Mouse (Mus musculus): ENCODE measurements around the gene Gm5751.
"Not testable (repeated sequence)": the region's sequence is repeated elsewhere in the genome, so short reads cannot be mapped to it uniquely, and the experiment has no call there.

Gm5751 gene

DNA sequence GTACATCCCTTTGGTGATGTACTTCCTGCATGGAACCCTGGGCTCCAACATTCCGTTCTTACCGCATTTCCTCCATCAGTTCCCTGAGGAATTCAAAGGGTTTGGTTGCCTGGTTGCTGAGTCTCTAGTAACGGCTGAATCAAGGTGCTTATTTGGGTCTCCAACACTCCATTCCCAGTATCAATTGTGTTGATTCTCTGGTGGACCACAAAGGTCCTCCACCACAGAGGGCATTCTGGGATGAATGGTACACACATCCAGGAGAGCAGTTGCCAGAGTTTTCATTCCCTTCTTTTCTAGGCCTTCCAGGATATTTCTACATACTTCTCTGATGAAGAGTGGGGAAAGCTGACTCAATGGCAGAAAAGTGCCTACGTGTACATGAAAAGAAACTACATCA is at the start of gene Gm5751:
TSS of gene Gm5751 (plus strand) at position 301 of the 400 bp plus-strand sequence.
- not testable (repeated sequence) for DNase-seq (ENCODE audit: low spot score)

GRCm38 (mm10) chrX:8832043-8832442 is 42.0 kb upstream of the Gm5751 start:
- peak; percentile 8 for DNase-seq (ENCODE audit: low spot score)

DNA sequence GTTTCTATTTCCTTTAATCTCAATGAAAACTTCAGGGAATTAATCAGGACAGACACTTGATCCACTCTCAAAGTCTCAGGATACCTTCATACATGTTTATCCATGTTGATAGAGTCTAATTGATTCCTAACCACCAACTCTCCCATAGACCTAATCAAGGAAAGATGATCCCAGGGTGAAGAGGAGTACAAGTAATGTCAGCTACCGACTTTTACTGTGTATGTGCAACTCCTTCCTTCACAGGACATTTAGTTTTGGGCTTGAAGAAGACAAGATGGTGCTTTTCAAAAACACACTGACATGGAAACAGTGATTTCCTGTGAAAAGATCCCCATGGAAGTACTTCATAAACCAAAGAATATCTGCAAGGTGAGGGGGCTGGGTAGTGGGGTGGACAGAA is 30.4 kb upstream of the Gm5751 start, which contains the start of gene Gm6592:
TSS of gene Gm6592 (plus strand) at position 301 of the 400 bp plus-strand sequence.
- DNase-seq (ENCODE audit: low spot score): no peak

GRCm38 (mm10) chrX:8852486-8852885 is 21.6 kb upstream of the Gm5751 start:
- no peak for DNase-seq (ENCODE audit: low spot score)

DNA sequence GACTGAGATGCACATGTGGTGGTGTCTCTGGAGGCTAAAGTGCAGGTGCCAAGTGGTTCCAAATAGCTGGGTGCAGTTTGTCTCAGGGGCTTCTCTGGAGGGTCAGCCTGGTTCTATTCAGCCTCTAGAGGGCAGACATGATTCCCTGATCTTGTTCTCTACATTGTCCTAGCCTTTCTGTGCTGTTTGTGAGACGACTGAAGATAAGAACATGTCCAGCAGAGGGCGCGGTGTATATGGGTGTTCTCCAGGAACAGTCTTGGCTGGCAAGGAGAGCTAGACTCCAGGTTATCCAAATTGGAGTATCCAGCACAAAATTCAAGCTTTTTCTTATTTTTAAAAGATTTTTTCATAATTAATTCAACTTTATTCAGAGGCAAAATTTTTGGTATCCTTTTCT is 9.7 kb upstream of the Gm5751 start:
- DNase-seq (ENCODE audit: low spot score): peak; percentile 16

DNA sequence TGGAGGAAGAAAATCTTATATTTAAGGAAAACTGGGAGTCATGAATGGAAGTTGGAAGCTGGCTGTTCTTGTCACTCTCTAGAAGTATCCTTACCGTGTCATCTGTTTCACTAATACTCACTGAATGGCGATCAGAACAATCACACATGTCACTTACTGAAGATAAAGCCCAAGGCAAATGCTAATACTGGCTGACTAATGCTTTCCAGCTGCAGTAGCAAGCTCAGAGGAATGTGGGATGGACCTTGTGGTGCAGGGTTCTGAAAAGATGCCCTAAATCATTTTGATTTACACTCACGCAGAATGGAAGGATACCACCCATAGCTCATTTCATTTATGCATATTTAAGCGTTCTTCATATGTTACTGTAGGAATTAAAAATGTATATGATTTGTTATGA is 10.3 kb downstream of the Gm5751 start:
- no peak for DNase-seq (ENCODE audit: low spot score)

DNA sequence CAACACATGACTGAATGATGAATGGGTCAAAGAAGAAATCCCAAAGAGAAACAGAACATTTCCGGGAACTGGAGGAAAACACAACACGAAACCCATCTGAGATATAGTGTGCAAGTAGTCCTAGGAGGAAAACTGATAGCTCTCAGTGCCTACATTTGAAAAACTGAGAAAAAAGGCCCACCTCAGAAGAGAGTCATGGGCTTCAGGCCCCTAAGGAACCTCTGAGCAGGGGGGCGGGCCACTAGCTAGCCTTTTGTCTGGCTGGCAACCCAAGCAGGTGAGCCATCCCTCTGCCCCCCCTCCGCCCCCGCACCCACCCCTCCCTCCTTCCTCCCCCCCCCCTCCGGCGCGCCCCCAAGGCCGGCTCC is 17.9 kb downstream of the Gm5751 start:
- DNase-seq (ENCODE audit: low spot score): no peak

DNA sequence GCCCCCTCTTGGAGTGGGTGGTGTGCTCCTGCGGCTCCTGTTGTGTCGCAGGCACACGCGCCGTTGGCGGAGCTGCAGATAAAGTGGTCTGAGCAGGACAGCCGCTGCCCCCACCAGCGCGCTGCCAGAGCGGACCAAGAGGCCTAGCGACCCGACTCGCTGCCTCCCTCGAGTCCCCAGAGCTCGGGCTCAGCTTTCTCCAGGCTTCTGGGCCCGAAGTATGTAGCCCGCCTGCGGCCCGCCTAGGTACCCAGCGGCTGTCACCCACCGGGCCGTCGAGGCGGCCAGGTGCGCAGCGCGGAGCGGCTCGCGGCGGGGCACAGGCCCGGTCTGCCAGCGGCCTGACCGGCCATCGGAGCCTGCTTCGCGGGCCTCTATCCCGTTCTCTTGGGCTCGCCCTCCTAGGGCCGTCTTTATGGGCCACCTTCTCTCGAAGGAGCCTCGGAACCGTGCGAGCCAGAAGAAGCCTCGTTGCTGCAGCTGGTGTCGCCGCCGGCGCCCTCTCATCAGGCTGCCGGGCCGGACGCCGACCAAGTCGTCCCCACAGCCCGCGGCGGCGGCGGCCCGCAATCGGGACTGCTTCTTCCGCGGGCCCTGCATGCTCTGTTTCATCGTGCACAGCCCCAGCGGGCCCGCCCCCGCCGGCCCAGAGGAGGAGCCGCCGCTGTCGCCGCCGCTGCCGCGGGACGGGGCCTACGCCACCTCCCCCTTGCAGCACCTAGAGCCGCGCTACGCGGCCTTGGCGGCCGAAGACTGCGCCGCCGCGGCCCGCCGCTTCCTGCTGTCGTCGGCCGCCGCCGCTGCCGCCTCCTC is 18.5 kb downstream of the Gm5751 start, which contains the start of gene B630019K06Rik:
TSS of gene B630019K06Rik (plus strand) at position 40 of the 813 bp plus-strand sequence.
- DNase-seq (ENCODE audit: low spot score): peak; percentile 60

DNA sequence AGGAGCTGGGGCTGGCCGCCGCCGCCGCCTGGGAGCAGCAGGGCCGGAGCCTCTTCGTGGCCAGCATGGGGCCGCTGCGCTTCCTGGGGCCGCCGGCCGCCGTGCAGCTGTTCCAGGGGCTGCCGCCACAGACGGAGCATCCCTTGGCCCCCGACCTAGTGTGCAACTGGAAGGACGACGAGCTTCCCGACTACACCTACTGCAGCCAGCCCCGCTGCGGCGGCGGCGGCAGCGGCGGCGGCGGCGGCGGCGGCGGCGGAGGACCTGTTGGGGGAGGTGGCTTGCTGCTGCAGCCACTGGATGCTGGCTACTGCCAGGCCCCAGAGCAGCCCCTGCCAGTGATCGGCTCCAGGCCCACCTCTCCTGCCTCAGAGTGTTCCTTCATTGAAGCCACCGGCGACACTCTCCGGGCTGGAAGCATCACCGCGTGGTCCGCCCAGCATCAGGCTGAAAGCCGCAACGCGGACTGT is 19.2 kb downstream of the Gm5751 start:
- peak; percentile 6 for DNase-seq (ENCODE audit: low spot score)

GRCm38 (mm10) chrX:8900823-8901222 is 26.8 kb downstream of the Gm5751 start:
- DNase-seq (ENCODE audit: low spot score): no peak

GRCm38 (mm10) chrX:8901906-8902472 is 27.9 kb downstream of the Gm5751 start:
- DNase-seq (ENCODE audit: low spot score): no peak

DNA sequence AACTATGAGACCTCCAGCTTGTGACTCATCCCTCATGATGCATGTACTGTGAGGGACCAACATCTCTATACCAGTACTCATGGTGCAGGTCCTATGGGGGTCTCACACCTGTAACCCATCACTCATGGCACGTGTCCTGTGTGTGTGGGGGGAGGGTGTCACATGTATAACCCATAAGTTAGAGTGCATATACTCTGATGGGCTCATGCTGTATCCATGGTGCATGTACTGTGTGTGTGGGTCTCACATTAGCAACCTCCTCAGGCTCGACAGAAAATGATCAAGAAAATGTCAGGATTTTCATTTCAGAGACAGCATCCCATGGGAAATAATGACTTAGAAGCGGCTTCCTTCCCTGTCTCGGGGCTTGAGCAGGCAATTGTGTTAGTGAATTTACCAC is 47.0 kb downstream of the Gm5751 start:
- DNase-seq (ENCODE audit: low spot score): no peak

GRCm38 (mm10) chrX:8921813-8922607 is 48.0 kb downstream of the Gm5751 start:
- DNase-seq (ENCODE audit: low spot score): no peak

- no peak for DNase-seq (ENCODE audit: low spot score)
Observed at GRCm38 (mm10) chrX:8927308-8927707, 53.3 kb downstream of the Gm5751 start.
